Mouse (Mus musculus): Measurements from ENCODE around the gene Atf6b. TPM values are rescaled to one million over a fixed set of nuclear protein-coding genes. Genes with fewer than 3 reads are reported as not detected.

The Atf6b gene
- total and polyA plus RNA-seq, 3 experiments: 18.9 to 59.6 (median 34.3) TPM

DNA sequence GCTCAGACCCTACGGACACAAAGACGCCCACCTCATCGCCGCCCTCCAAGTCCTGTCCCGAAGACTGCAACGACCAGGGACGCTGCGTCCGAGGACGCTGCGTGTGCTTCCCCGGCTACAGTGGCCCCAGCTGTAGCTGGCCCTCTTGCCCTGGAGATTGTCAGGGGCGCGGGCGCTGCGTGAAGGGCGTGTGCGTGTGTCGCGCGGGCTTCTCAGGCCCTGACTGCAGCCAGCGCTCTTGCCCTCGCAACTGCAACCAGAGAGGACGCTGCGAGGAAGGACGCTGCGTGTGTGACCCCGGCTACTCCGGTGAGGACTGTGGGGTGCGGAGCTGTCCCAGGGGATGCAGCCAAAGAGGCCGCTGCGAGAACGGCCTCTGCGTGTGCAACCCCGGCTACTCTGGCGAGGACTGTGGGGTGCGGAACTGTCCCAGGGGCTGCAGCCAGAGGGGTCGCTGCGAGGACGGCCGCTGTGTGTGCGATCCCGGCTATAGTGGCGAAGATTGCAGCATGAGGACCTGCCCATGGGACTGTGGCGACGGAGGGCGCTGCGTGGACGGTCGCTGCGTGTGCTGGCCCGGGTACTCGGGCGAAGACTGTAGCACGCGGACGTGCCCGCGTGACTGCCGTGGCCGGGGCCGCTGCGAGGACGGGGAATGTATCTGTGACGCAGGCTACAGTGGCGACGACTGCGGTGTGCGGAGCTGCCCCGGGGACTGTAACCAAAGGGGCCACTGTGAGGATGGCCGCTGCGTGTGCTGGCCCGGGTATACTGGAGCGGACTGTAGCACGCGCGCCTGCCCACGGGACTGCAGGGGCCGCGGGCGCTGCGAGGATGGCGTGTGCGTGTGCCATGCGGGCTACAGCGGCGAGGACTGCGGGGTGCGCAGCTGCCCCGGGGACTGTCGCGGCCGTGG, 24.5 kb downstream of the Atf6b start:
- Histone ChIP-seq H3K9ac (ENCODE audit: insufficient read depth, low read depth) (no peak overlapping the region), H3K27ac (ENCODE audit: insufficient read depth, low read depth) (no peak overlapping the region), H3K4me1 (ENCODE audit: control insufficient read depth in 1 of 2, insufficient read depth in 2 of 2) (no peaks in the 10 kb centered on the region), H3K79me2 (replicated peaks; ENCODE audit: control insufficient read depth, extremely low read depth, insufficient read depth, poor library complexity, severe bottlenecking) (no peaks in the 10 kb centered on the region), H3K9me3 (replicated peaks; ENCODE audit: low read length) (peaks cover 21% of the 10 kb centered on the region), H3K4me2 (ENCODE audit: insufficient read depth, low read depth, poor library complexity, severe bottlenecking) (no peak overlapping the region), H3K27me3 (replicated peaks) (peaks cover 67% of the 10 kb centered on the region), H3K4me3 (replicated peaks in 1 of 3; ENCODE audit: low read depth in 2 of 3, low read length in 2 of 3, poor library complexity in 1 of 3) (no peak overlapping the region), H3K36me3 (replicated peaks in 1 of 2; ENCODE audit: control insufficient read depth in 1 of 2, insufficient read depth in 1 of 2, low read length in 1 of 2) (no peaks in the 10 kb centered on the region)
- in situ Hi-C loops (cut with MboI; ENCODE audit: low pct_ligation_motif_present, low pct_unique_long_range_greater_than_20kb, low sequenced_read_pairs) (no loop called here), dilution Hi-C loops (cut with MboI; ENCODE audit: extremely low pct_ligation_motif_present, extremely low pct_unique_long_range_greater_than_20kb, low sequenced_read_pairs) (no loop called here)
- no peak for DNase-seq (ENCODE audit: extremely low read depth)
- TF ChIP-seq ETS1 (conservative IDR thresholded peaks at IDR 0.05; ENCODE audit: low read depth, low read length) (no peak), RAD21 (IDR thresholded peaks at IDR 0.05; ENCODE audit: low read depth, low read length) (no peak), ZMIZ1 (IDR thresholded peaks at IDR 0.05; ENCODE audit: low read depth, low read length) (no peak), JUN (IDR thresholded peaks at IDR 0.05; ENCODE audit: insufficient read depth, low read depth, low read length) (no peak), ZKSCAN1 (IDR thresholded peaks at IDR 0.05; ENCODE audit: borderline replicate concordance, low read depth, low read length) (no peak), SIN3A (IDR thresholded peaks at IDR 0.05; ENCODE audit: low read length) (no peak)

DNA sequence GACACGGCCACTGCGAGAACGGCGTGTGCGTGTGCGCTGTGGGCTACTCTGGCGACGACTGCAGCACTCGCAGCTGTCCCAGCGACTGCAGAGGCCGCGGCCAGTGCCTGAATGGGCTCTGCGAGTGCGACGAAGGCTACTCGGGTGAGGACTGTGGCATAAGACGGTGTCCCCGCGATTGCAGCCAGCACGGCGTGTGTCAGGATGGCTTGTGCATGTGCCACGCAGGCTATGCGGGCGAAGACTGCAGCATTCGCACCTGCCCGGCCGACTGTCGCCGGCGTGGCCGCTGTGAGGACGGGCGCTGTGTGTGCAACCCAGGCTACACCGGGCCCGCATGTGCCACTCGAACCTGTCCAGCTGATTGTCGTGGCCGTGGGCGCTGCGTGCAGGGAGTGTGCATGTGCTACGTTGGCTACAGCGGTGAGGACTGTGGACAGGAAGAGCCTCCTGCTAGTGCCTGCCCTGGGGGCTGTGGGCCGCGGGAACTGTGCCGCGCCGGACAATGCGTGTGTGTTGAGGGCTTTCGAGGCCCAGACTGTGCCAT, 25.4 kb downstream of the Atf6b start:
- Histone ChIP-seq H3K27ac (ENCODE audit: insufficient read depth, low read depth) (no peak overlapping the region), H3K36me3 (replicated peaks in 1 of 2; ENCODE audit: control insufficient read depth in 1 of 2, insufficient read depth in 1 of 2, low read length in 1 of 2) (no peaks in the 10 kb centered on the region), H3K27me3 (replicated peaks) (peaks cover 68% of the 10 kb centered on the region), H3K9me3 (replicated peaks; ENCODE audit: low read length) (peaks cover 21% of the 10 kb centered on the region), H3K4me2 (ENCODE audit: insufficient read depth, low read depth, poor library complexity, severe bottlenecking) (no peak overlapping the region), H3K79me2 (replicated peaks; ENCODE audit: control insufficient read depth, extremely low read depth, insufficient read depth, poor library complexity, severe bottlenecking) (no peaks in the 10 kb centered on the region), H3K4me1 (ENCODE audit: control insufficient read depth in 1 of 2, insufficient read depth in 2 of 2) (no peaks in the 10 kb centered on the region), H3K9ac (ENCODE audit: insufficient read depth, low read depth) (no peak overlapping the region), H3K4me3 (replicated peaks in 1 of 3; ENCODE audit: low read depth in 2 of 3, low read length in 2 of 3, poor library complexity in 1 of 3) (no peak overlapping the region)
- dilution Hi-C loops (cut with MboI; ENCODE audit: extremely low pct_ligation_motif_present, extremely low pct_unique_long_range_greater_than_20kb, low sequenced_read_pairs): no loop called here
- in situ Hi-C loops (cut with MboI; ENCODE audit: low pct_ligation_motif_present, low pct_unique_long_range_greater_than_20kb, low sequenced_read_pairs): no loop called here
- TF ChIP-seq SMC3 (IDR thresholded peaks at IDR 0.05; ENCODE audit: low read depth, low read length): no peak
- TF ChIP-seq JUN (IDR thresholded peaks at IDR 0.05; ENCODE audit: insufficient read depth, low read depth, low read length): no peak
- no peak for TF ChIP-seq ZKSCAN1 (IDR thresholded peaks at IDR 0.05; ENCODE audit: borderline replicate concordance, low read depth, low read length)
- no peak for TF ChIP-seq CTCF (conservative IDR thresholded peaks at IDR 0.05 in 1 of 2, IDR thresholded peaks at IDR 0.05 in 1 of 2; ENCODE audit: low read depth in 2 of 2, low read length in 2 of 2)
- no peak for TF ChIP-seq UBTF (IDR thresholded peaks at IDR 0.05; ENCODE audit: low read depth, low read length)
- no peak for TF ChIP-seq GABPA (IDR thresholded peaks at IDR 0.05; ENCODE audit: insufficient replicate concordance, low read depth, low read length)
- no peak for TF ChIP-seq RCOR1 (conservative IDR thresholded peaks at IDR 0.05; ENCODE audit: low read depth, low read length)
- no peak for TF ChIP-seq BHLHE40 (IDR thresholded peaks at IDR 0.05; ENCODE audit: low read depth, low read length)
- TF ChIP-seq MAZ (IDR thresholded peaks at IDR 0.05; ENCODE audit: low read depth, low read length): no peak
- no peak for TF ChIP-seq MEF2A (IDR thresholded peaks at IDR 0.05; ENCODE audit: borderline replicate concordance, low read depth, low read length)
- no peak for DNase-seq (ENCODE audit: extremely low read depth)

Measured in CH12.LX (cell line).